Mouse (Mus musculus): ENCODE measurements around the gene Smcr8.

GRCm38 (mm10) chr11:60790472-60790871, 13.1 kb downstream of the Smcr8 start:
- TF ChIP-seq CTCF (IDR thresholded peaks at IDR 0.05) (no peak), POLR2A (IDR thresholded peaks at IDR 0.05; ENCODE audit: insufficient read depth, low read depth, low read length) (no peak), EP300 (IDR thresholded peaks at IDR 0.05; ENCODE audit: insufficient read depth, low read depth, low read length) (no peak)
